Mouse (Mus musculus): ENCODE measurements around the gene Ptpn14.

- no peak for TF ChIP-seq POLR2A (IDR thresholded peaks at IDR 0.05; ENCODE audit: insufficient read depth, low read depth, low read length)
- no peak for TF ChIP-seq CTCF (IDR thresholded peaks at IDR 0.05)
- no peak for TF ChIP-seq EP300 (IDR thresholded peaks at IDR 0.05; ENCODE audit: insufficient read depth, low read depth, low read length)
These were observed 191.7 kb downstream of the Ptpn14 start for GRCm38 (mm10) chr1:189919756-189920155.
